Mouse (Mus musculus) ES-CJ7 (cell line): Measurements from ENCODE around the gene Prm1.

Experiments
- DNase-seq: peaks from one replicate; pipeline ENCODE4 v3.0.0; 2011; ENCODE audit warnings: low read depth, low spot score

Gene Prm1

DNA sequence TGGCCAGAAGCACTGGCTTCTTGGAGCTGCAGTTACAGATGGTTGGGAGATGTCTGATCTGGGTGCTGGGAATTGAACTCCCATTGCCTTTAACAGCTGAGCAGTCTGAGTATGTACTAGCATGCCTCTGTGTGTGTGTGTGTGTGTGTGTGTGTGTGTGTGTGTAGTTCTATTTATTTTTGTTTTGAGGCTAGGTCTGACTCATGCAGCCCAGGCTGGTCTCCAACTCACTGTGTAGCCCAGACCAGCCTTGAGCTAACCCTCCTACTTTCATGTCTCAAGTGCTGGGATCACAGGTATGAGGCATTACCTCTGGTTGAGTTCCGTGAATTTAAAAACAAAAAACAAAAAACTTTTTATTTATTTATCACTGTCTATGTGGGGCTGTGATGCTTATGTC, 18.9 kb upstream of the Prm1 start:
- DNase-seq: no peak

DNA sequence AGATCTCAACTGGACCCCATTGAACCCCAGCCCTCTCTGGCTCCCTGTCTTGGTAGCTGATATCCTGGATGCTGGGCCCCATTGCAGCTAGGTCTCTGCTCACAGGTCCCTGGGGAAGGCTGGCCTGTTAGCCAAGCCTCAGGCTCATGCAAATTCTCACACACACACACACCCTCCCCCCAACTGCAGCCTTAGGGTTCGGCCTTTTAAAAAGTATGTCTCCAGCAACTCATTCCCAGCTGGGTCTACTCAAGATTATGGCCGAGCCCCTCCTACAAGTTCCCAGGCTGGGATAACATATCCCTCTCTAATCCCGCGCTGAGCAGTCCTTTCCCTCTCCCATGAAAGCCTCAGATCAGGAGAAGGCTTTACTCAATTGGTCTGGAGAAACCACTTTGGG, 15.7 kb upstream of the Prm1 start:
- DNase-seq: no peak

DNA sequence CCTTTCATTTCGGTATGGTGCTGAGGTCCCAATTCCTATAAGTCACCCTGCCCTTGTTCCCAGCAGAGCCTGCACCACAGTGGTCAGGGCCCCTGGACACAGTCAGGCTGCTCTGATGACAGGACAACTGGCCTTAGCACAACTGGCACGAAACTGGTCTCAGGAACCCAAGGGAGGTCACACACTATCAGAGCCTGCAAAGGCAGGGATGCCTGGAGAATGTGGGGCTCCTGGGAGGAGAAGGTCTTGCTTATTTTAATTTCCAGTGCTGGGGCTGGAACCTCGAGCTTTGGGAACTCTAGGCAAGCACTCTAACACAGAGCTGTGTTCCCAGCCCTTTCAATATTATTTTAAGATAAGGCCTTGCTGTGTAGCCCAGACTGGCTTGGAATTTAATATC, 14.3 kb upstream of the Prm1 start:
- DNase-seq: no peak

DNA sequence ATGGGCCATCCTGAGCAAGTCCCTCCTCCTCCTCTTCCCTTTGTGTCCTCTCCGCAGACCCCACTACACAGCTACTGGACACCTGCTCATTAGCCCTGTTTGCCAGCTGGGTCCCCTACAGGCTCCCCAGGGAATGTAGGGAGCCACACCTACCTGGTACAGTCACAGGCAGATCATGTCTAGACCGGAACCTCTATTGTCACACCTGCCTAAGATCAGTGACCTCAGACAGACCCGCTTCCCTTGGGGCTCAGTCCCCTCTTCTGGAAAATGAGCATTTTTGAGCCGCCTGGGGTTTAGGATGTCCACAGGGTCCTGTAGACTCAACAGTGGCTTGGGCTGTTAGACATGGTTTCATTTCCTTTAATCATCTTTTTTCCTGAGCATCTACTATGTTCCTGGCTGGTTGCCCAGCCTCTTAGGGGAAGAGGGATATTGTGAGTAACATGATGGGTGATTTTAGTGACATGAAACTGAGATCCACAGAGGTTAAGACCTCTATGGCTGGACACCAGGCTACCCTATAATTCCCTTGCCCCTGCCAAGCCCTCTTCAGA, 13.0 kb upstream of the Prm1 start:
- no peak for DNase-seq

DNA sequence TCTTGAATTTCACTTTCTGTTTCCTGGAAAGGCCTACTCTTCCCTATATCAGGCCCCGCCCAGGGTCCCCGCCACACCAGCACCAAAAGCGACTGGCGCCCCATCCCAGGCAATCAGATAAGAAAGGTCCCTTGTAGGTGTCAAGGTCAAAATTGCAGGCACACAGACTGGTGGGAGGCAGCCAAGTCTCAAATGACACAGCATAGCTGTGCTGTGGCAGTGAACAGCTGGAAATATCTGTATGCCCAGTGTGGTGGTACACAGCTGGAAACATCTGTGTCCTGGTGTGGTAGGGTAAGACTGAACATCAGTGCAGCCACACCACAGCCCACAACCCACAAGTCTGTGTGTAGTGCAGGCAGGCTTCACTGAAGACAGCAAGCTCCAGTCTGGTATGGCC, 9.2 kb upstream of the Prm1 start:
- no peak for DNase-seq

DNA sequence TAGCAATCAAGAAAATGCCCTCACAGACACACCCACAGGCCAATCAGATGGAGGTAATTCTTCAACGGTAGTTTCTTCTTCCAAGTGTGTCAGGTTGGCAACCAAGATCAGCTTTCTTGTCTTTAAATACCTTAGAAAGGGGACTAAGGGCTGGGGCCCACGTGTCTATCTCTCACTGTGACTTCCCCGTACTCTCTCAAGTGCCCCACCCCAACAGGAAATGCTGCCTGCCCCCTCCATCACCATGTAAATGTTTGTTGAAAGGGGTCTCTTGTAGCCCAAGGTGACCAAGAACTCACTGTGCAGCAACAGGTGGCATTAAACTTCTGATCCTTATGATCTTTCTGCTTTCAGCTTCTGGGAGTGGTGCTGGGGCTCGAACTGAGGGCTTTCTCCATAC, 8.1 kb upstream of the Prm1 start:
- no peak for DNase-seq

DNA sequence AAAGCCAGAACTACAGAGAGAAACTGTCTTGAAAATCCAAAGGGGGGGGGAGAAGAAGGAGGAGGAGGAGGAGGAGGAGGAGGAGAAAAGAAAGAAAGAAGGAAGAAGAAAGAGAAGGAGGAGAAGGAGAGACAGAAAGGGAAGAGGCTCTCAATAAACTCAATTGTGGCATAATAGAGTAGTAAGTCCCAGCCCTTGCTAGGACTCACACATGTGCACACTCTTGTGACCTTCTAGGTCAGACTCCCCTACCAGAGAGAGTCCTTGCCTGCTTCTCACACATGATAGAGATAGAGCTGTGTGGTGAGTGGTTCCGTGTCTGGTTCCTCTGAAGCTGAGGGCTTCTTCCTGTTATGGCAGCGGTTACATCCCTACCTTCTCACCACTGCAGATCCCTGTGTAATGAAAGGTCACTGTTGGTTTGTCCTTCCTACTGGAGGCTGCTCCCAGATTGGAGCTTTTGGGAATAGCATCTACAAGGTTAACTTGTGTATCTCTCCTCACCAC, 7.3 kb upstream of the Prm1 start, which contains the start of gene Gm11172:
Gm11172 (plus strand) TSS at position 51 of the 507 bp plus-strand sequence.
- no peak for DNase-seq

DNA sequence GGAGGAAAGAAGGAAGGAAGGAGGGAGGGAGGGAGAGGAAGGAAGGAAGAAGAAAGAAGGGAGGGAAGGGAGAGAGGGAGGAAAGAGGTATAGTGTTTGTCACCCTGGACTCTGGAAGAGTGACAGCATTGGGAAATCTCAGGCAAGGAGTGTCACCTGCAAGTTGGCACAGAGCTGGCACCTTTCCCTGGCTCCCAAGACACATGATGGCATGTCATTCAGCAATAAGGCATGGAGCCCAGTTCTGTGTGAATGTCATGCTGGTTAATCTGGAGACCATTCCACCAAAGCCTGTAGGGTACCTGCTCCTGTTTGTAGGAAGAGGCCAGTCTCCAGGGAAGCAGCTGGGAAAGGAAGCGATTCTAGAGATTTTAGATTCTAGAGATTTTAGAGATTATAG, 4.7 kb upstream of the Prm1 start:
- no peak for DNase-seq

DNA sequence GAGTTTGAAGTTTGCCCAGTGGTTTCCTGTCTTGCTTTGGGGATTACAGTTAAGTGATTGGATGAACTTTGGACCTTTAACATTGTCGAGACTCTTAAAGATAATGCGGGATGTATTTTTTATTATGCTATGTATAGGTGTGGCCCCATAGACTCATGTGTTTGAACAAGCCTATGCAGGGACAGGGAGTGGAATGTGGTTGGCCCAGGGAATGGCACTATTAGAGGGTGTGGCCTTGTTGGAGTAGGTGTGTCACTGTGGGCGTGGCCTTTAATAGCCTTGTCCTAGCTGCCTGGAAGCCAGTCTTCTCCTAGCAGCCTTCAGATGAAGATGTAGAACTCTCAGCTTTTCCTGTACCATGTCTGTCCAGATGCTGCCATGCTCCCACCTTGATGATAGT, 3.2 kb downstream of the Prm1 start:
- DNase-seq: peak; percentile 41

DNA sequence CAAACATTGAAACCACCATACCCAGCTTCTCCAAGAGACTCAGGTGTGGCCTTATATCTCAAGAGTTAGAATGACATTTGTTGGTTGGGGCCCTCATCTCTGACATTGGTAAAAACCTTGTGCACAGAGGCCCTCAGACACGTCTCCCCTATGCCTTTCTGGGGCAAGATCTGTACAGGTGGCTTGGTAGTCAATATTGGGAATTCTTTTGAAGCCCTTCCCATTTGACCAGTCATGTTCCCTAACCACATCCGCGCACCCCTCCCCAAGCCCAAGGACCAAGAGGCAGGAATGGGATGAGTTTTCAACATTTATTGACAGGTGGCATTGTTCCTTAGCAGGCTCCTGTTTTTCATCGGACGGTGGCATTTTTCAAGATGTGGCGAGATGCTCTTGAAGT, 9.6 kb downstream of the Prm1 start, which contains the start of gene Prm2:
Prm2 (minus strand) TSS at position 101 of the 400 bp plus-strand sequence.
- no peak for DNase-seq

DNA sequence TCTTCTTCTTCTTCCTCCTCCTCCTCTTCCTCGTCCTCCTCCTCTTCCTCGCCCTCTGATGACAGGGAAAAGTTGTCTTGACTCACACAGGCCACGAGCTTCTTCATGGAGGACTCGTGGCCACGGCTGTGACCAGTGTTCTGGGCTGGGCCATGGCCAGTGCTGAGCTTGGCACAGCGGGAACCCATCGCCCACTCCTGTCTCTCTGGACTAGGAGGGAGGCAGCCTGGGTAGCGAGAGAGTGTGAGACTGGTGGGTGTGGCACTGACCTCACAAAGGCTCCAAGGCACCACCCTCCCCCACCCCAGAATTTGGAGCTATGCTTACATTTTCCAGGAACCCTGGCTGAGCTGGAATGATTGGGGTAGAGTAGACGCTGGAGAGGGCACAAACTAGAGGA, 14.9 kb downstream of the Prm1 start, which contains the start of gene Prm3:
Prm3 (minus strand) TSS at position 213 of the 400 bp plus-strand sequence.
- no peak for DNase-seq

DNA sequence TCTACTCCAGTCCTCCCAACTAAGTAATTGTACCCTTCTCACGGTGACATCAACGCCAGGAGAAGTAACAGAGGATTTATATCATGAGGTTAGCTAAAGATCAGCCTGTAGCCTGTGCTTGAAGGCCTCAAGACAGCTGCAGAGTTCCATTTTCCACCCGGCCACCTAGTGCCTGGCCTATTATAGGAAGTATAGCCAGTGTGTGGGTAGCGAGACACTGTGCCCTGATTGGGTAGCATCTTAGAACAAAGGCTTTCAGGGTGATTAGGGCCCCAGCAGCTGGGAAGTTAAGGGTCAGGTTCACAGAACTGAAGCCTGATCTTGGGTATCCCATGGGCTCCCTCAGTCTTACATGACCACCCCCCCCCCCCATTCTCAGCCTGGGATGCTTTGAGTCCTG, 16.8 kb downstream of the Prm1 start:
- DNase-seq: no peak

DNA sequence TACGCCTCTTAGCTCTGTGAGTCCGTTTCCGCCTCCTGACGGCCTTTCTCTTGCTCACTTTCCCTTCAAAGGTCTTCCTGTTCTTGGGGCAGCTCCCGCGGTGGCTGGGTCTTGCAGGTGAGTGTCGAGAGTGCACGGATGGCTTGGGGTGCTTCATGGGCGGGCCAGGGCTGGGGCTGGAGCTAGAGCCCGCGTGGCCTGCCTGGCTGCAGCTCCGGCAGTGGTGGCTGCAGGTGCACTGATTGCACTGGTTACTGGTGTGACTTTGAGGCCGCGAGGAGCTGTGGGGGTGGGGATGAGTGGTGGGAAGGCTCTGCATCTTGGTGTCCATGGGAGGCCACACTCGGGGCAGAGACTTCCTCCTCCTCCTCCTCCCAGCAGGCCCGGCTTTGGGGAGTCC, 17.4 kb downstream of the Prm1 start, which contains the start of gene Tnp2:
Tnp2 (minus strand) TSS at position 390 of the 400 bp plus-strand sequence.
- no peak for DNase-seq

DNA sequence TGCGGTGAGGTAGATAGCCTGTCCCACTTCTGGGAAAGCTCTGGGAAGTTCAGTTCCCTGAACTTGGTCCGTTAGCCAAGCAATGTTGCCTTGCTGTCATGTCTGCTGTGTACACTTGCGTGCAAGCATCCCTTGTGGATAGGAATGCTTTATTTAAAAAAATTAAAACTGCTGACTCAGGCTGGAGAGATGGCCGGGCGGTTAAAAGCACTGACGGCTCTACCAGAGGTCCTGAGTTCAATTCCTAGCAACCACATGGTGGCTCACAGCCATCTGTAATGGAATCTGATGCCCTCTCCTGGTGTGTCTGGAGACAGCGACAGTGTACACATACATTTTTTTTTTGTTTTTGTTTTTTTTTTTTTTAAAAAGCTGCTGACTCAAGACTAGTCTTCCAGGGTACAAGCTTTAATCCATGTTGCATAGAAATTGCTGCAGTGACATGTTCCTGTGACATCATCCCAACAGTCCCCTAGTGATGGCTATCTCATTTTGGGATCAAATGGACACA, 18.0 kb downstream of the Prm1 start:
- DNase-seq: no peak

DNA sequence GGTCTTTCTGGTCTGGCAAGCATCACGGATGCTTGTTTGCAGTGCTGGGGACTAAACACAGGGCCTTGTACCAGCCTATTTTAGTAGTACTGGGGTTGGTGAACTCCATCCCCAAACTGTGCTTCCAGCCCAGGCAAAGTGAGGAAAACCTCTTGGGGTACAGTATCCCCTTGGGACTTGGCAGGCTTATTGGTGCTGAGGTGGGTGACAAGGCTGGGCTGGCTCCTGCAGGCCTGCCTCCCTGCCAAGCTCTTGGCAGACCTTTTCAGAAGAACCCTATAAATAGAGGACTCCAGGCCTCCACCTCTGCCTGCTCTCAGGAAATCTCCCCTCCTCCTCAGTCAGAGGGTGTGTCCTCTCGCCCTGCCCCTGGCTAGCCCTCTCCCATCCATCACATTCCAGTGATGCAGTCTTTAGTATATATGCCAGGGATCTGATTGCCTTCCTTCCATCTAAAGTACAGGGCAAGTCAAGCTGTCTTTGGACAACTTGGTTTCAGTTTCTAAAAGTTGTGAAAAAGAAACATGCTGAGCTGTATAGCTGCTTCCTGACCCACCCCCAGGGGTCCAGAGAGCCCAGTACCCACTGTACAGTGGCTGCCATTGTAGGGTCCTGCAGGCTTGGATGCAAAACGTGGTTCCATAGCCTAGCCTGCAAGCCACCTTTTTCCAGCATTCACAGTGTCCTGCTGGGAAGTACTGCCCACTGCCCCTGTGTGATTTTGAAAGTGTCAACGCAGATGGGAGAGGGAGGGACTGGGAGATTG, 18.7 kb downstream of the Prm1 start:
- no peak for DNase-seq

DNA sequence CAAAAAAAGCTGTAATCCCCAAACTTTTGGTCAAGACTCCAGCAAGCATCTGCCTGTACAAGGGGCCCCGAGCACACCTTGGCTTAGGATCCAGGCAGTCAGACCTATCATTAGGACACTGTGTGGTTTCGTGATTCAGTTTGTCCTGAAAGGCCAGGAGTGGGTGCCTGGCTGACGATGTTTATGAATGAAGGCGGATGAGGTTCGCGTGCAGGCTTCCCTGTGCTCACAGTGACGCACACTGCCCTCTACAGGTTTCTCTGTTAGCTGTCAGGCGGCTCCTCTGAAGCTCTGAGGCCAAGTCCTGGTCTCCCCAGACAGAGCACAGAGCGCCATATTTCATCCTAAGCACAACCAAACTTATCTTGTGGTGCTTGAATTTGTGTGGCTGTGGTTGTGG, 19.4 kb downstream of the Prm1 start:
- DNase-seq: peak; percentile 90

DNA sequence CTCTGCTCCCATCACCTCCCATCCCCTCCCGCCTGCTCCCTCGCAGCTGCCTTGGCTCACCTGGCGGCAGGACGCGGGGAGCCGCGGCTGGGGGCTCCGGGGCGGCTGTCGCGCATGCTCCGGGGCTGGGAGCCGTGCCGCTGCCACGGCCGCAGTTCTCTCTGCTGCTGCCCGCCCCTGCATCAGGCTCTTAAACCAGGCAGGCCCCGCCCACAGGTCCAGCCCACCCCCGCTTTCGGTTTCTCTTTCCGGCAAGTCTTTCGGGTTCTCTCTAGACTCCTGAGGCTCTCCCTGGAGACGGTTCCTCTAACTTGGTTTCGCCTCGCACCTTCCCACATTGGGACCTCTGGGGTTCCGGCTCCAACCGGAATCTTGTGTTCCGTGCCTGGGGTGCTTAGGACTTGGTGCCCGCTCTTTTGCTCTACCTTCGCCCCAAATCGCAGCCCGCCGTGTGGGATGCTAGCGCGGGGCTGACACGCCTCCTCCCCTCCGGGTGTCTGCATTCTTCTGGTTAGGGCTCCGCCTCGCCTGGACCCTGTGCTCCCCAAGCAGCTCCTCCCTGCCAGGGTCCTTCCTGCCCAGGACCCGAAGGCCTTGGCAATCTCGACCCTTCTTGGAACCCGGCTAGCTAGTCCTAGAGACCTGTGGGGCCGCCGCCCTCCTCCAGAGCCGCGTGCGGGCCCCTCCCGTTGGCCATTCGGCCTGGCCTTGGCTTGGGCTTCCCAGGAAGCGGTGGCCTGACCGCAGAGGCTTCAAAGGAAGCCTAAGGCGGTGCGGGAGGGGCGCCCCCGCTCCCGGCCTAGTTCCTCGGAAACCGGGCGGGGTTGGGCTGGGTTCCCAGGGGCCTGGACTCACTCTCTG, 20.0 kb downstream of the Prm1 start, which contains the start of gene Socs1:
Socs1 (minus strand) TSS at position 166 of the 861 bp plus-strand sequence.
- peak; percentile 88 for DNase-seq

DNA sequence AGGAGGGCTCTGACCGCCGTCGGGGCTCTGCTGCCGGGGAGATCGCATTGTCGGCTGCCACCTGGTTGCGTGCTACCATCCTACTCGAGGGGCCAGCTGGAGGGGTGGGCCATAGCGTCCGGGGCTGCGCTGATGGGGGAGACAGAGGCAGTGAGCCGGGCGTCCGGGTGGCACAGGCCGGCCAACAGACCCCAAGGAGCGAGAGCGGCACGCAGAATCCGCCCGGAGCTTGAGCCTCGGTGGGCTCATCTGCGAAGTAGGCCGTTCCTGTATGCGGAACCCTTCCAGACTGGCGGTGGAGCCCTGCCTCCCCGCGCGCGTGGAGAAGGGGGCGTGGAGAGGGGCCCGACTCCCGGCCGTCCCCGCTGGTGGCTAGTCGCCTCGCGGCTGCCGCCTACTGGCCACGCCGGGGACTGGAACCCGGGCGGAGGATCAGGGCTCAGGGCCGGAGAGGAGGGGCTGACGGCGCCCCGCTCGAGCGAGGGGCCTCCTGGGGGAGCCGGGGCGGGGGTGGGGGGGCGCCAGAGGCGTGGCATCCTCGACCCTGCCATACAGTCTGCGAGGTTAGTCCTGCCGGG, 20.8 kb downstream of the Prm1 start:
- DNase-seq: peak; percentile 79

DNA sequence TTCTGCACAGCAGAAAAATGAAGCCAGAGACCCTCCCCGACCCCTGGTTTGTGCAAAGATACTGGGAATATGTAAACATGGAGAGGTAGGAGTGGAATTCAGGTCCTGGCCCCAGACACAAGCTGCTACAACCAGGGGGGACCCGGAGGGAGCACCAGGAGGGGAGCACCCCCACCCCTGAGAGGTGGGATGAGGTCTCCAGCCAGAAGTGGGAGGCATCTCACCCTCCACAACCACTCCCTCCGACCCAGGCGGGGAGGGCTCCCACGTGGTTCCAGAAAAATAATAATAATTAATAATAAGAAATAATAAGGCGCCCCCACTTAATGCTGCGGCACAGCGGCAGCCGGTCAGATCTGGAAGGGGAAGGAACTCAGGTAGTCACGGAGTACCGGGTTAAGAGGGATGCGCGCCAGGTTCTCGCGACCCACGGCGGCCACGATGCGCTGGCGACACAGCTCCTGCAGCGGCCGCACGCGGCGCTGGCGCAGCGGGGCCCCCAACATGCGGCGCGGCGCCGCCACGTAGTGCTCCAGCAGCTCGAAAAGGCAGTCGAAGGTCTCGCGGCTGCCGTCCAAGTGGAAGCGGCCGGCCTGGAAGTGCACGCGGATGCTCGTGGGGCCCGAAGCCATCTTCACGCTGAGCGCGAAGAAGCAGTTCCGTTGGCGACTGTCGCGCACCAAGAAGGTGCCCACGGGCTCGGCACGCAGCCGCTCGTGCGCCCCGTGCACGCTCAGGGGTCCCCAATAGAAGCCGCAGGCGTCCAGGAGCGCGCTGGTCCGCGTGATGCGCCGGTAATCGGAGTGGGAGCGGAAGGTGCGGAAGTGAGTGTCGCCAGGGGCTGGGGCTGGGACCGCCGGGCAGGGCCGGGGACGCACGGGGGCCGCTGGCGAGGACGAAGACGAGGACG, 21.5 kb downstream of the Prm1 start:
- DNase-seq: no peak

DNA sequence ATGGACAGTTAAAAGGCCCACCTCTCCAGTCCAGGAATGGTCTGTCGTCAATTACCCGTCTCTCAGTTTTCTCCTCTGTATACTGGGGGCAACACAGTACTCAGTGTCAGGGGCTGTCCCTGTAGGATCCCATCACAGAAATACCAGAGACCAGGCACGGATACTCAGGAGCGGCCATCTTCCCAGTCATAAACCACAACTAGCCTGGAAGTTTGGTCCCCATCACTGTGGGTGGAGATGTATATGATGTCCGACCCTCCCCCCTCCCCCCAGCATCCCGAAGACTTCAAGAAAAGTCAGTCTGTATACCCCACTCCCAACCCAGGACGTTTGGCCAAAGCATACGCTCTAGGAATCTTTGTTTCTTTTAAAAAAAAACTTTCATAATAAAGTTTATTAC, 22.2 kb downstream of the Prm1 start:
- DNase-seq: no peak

DNA sequence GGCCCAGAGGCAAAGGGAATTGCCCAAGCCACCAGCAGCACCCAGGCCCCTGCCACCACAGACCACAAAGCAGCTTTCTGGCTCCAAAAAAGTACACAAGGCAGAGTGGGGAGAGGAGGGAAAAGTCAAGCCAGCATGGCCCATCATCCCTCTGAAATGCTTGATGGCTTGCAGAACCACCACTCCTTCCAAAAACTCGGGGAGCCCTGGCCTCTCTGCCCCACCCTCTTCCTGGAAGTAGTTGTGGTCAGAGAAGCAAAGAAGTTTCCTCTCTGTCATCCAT, 22.5 kb downstream of the Prm1 start:
- no peak for DNase-seq
